Mouse (Mus musculus): ENCODE results near the gene Sec14l3. TPM values are rescaled to one million over a fixed set of nuclear protein-coding genes. Genes with fewer than 3 reads are reported as not detected.
"Not testable (repeated sequence)": the region's sequence is repeated elsewhere in the genome, so short reads cannot be mapped to it uniquely, and the experiment has no call there.

The Sec14l3 gene
- total RNA-seq, 2 experiments from 2014 or later: not detected

- no peak for ATAC-seq (replicated peaks; ENCODE audit: low FRiP score, low TSS enrichment, poor library complexity, severe bottlenecking)
Measured at GRCm38 (mm10) chr11:4097091-4097621, 32.5 kb downstream of the Sec14l3 start.

GRCm38 (mm10) chr11:4098120-4098519 is 33.5 kb downstream of the Sec14l3 start:
- no peak for ATAC-seq (replicated peaks; ENCODE audit: low FRiP score, low TSS enrichment, poor library complexity, severe bottlenecking)

GRCm38 (mm10) chr11:4098816-4099215 is 34.2 kb downstream of the Sec14l3 start:
- ATAC-seq (replicated peaks; ENCODE audit: low FRiP score, low TSS enrichment, poor library complexity, severe bottlenecking): no peak

- ATAC-seq (replicated peaks; ENCODE audit: low FRiP score, low TSS enrichment, poor library complexity, severe bottlenecking): no peak
Measured at GRCm38 (mm10) chr11:4099447-4099846, 34.8 kb downstream of the Sec14l3 start.

- ATAC-seq (replicated peaks; ENCODE audit: low FRiP score, low TSS enrichment, poor library complexity, severe bottlenecking): no peak
Measured at GRCm38 (mm10) chr11:4101851-4102250, 37.2 kb downstream of the Sec14l3 start.

- no peak for ATAC-seq (replicated peaks; ENCODE audit: low FRiP score, low TSS enrichment, poor library complexity, severe bottlenecking)
Measured at GRCm38 (mm10) chr11:4103522-4103921, 38.9 kb downstream of the Sec14l3 start.

GRCm38 (mm10) chr11:4104989-4105388 is 40.3 kb downstream of the Sec14l3 start:
- no peak for ATAC-seq (replicated peaks; ENCODE audit: low FRiP score, low TSS enrichment, poor library complexity, severe bottlenecking)

GRCm38 (mm10) chr11:4105444-4105843 is 40.8 kb downstream of the Sec14l3 start:
- ATAC-seq (replicated peaks; ENCODE audit: low FRiP score, low TSS enrichment, poor library complexity, severe bottlenecking): no peak

- not testable (repeated sequence) for ATAC-seq (replicated peaks; ENCODE audit: low FRiP score, low TSS enrichment, poor library complexity, severe bottlenecking)
Measured at GRCm38 (mm10) chr11:4107901-4108300, 43.3 kb downstream of the Sec14l3 start.

GRCm38 (mm10) chr11:4108691-4109090 is 44.0 kb downstream of the Sec14l3 start:
- ATAC-seq (replicated peaks; ENCODE audit: low FRiP score, low TSS enrichment, poor library complexity, severe bottlenecking): no peak

GRCm38 (mm10) chr11:4112033-4112432 is 47.4 kb downstream of the Sec14l3 start:
- ATAC-seq (replicated peaks; ENCODE audit: low FRiP score, low TSS enrichment, poor library complexity, severe bottlenecking): no peak

GRCm38 (mm10) chr11:4112861-4113260 is 48.2 kb downstream of the Sec14l3 start:
- no peak for ATAC-seq (replicated peaks; ENCODE audit: low FRiP score, low TSS enrichment, poor library complexity, severe bottlenecking)

- ATAC-seq (replicated peaks; ENCODE audit: low FRiP score, low TSS enrichment, poor library complexity, severe bottlenecking): no peak
Measured at GRCm38 (mm10) chr11:4113496-4113895, 48.9 kb downstream of the Sec14l3 start.

GRCm38 (mm10) chr11:4113970-4114369 is 49.3 kb downstream of the Sec14l3 start:
- ATAC-seq (replicated peaks; ENCODE audit: low FRiP score, low TSS enrichment, poor library complexity, severe bottlenecking): no peak

GRCm38 (mm10) chr11:4114541-4114940 is 49.9 kb downstream of the Sec14l3 start:
- not testable (repeated sequence) for ATAC-seq (replicated peaks; ENCODE audit: low FRiP score, low TSS enrichment, poor library complexity, severe bottlenecking)

GRCm38 (mm10) chr11:4115407-4115806 is 50.8 kb downstream of the Sec14l3 start:
- no peak for ATAC-seq (replicated peaks; ENCODE audit: low FRiP score, low TSS enrichment, poor library complexity, severe bottlenecking)

GRCm38 (mm10) chr11:4116458-4117141 is 52.0 kb downstream of the Sec14l3 start:
- ATAC-seq (replicated peaks; ENCODE audit: low FRiP score, low TSS enrichment, poor library complexity, severe bottlenecking): peak; percentile 71

- ATAC-seq (replicated peaks; ENCODE audit: low FRiP score, low TSS enrichment, poor library complexity, severe bottlenecking): peak; percentile 36
Measured at GRCm38 (mm10) chr11:4117372-4118071, 52.9 kb downstream of the Sec14l3 start.

GRCm38 (mm10) chr11:4118081-4118921 is 53.7 kb downstream of the Sec14l3 start:
- peak; percentile 41 for ATAC-seq (replicated peaks; ENCODE audit: low FRiP score, low TSS enrichment, poor library complexity, severe bottlenecking)

- ATAC-seq (replicated peaks; ENCODE audit: low FRiP score, low TSS enrichment, poor library complexity, severe bottlenecking): no peak
Measured at GRCm38 (mm10) chr11:4119635-4120034, 55.0 kb downstream of the Sec14l3 start.
